Mouse (Mus musculus) cerebellum, adult 2 months (tissue): ENCODE results near the gene Rb1. TPM values are rescaled to one million over a fixed set of nuclear protein-coding genes. Genes with fewer than 3 reads are reported as not detected.

Source experiments
- DNase-seq, 2 experiments: peaks; one replicate each; pipeline ENCODE4 v3.0.0; 2021
- H3K27ac ChIP-seq: fragments of 200-500 bp; 2 replicates; pipeline ENCODE4 v1.5.1; 2012; ENCODE audit warnings: low read length, control low read depth, inconsistent platforms; ENCODE audit not compliant: insufficient read depth
- H3K27me3 ChIP-seq: fragments of 200-500 bp; 2 replicates; pipeline ENCODE4 v1.6.1; 2012; ENCODE audit warnings: inconsistent platforms, mild to moderate bottlenecking, low read length, moderate library complexity; ENCODE audit not compliant: control insufficient read depth, insufficient read depth
- H3K4me1 ChIP-seq: fragments of 200-500 bp; 2 replicates; pipeline ENCODE4 v1.6.1; 2011; ENCODE audit warnings: low read length; ENCODE audit not compliant: control insufficient read depth, insufficient read depth
- H3K4me3 ChIP-seq: fragments of 200-500 bp; replicated peaks from 2 replicates; pipeline ENCODE3; 2011; ENCODE audit warnings: mild to moderate bottlenecking, low read depth, low read length, control low read depth; ENCODE audit not compliant: insufficient read depth
- CTCF ChIP-seq: fragments of 200-500 bp; IDR thresholded peaks from 2 replicates; pipeline ENCODE4 v1.5.1; 2011; ENCODE audit warnings: low read depth, mild to moderate bottlenecking, control low read depth, low read length, moderate library complexity, borderline replicate concordance; ENCODE audit not compliant: insufficient read depth
- POLR2A ChIP-seq: fragments of 200-500 bp; IDR thresholded peaks from 2 replicates; pipeline ENCODE4 v1.6.1; 2011; ENCODE audit warnings: low read length, control low read depth, borderline replicate concordance; ENCODE audit not compliant: insufficient read depth
- WGBS: fragments of 180-500 bp; shearing (Covaris S2); methylation state at CpG from one replicate; pipeline ENCODE4 v1.1.7; 2018; 5-methylcytosine and 5-hydroxymethylcytosine counted together
- polyA plus RNA-seq: library from polyadenylated mRNA; depleted of rRNA; stranded (reverse); fragments of >200 nt; gene quantifications from 2 replicates; pipeline ENCODE4 v1.2.3, GENCODE M21; 2012

Gene Rb1
- polyA plus RNA-seq, 1 experiment, result 21.2 TPM

GRCm38 (mm10) chr14:73347302-73347701, 21.7 kb upstream of the Rb1 start:
- DNase-seq, result no peak
- no peak overlapping the region for H3K4me3 ChIP-seq
- TF ChIP-seq POLR2A, result no peak
- no peak for TF ChIP-seq CTCF
- no peaks in the 10 kb centered on the region for H3K27me3 ChIP-seq
- no peaks in the 10 kb centered on the region for H3K4me1 ChIP-seq
- WGBS, result 86% methylated on average over 9 of the region's 9 CpGs
- no peak overlapping the region for H3K27ac ChIP-seq

- no peaks in the 10 kb centered on the region for H3K4me1 ChIP-seq
- TF ChIP-seq CTCF, result peak; percentile 17; the same call in 1 of the 2 replicates
- TF ChIP-seq POLR2A, result no peak
- WGBS, result 50% methylated on average over 4 of the region's 4 CpGs
- H3K27ac ChIP-seq, result no peak overlapping the region
- H3K4me3 ChIP-seq, result no peak overlapping the region
- H3K27me3 ChIP-seq, result no peaks in the 10 kb centered on the region
- DNase-seq, result no peak
Measured at GRCm38 (mm10) chr14:73345614-73346013, 20.0 kb upstream of the Rb1 start.

GRCm38 (mm10) chr14:73340051-73340755, 14.6 kb upstream of the Rb1 start:
- no peaks in the 10 kb centered on the region for H3K27me3 ChIP-seq

DNA sequence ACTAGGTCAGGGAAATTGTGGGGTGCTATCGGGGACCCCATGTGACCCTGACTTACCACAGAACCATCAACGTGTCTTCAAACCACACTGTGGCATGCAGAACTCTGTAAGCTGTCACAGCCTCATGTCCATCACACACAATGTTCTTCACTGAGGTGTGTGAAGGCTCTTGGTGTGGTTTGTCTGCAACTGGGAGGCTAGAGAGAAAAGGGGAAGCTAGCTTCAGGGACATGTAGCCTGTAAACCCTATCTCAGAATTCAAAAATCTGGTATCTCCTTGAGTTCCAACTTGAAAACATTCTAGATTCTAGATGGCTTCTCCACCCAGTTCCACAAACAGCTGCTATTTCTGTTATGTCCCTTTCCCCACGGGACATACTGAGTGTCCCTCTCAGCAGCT, 14.0 kb upstream of the Rb1 start:
- WGBS, result 77% methylated on average over 3 of the region's 3 CpGs
- Histone ChIP-seq H3K27me3 (no peaks in the 10 kb centered on the region), H3K4me1 (no peaks in the 10 kb centered on the region), H3K27ac (no peak overlapping the region), H3K4me3 (no peak overlapping the region)
- DNase-seq, result no peak
- TF ChIP-seq CTCF (no peak), POLR2A (no peak)

More at GRCm38 (mm10) chr14:73340051-73340755, 14.6 kb upstream of the Rb1 start:
- Histone ChIP-seq H3K4me1 (no peaks in the 10 kb centered on the region), H3K4me3 (no peak overlapping the region), H3K27ac (no peak overlapping the region)
- 70% methylated on average over 6 of the region's 6 CpGs for WGBS
- TF ChIP-seq CTCF (no peak), POLR2A (no peak)
- no peak for DNase-seq

GRCm38 (mm10) chr14:73336316-73337080, 10.9 kb upstream of the Rb1 start:
- WGBS, result 78% methylated on average over 6 of the region's 6 CpGs
- no peaks in the 10 kb centered on the region for H3K4me1 ChIP-seq
- no peak for TF ChIP-seq CTCF
- TF ChIP-seq POLR2A, result no peak
- no peak overlapping the region for H3K4me3 ChIP-seq
- DNase-seq, result no peak
- no peak overlapping the region for H3K27ac ChIP-seq
- no peaks in the 10 kb centered on the region for H3K27me3 ChIP-seq

DNA sequence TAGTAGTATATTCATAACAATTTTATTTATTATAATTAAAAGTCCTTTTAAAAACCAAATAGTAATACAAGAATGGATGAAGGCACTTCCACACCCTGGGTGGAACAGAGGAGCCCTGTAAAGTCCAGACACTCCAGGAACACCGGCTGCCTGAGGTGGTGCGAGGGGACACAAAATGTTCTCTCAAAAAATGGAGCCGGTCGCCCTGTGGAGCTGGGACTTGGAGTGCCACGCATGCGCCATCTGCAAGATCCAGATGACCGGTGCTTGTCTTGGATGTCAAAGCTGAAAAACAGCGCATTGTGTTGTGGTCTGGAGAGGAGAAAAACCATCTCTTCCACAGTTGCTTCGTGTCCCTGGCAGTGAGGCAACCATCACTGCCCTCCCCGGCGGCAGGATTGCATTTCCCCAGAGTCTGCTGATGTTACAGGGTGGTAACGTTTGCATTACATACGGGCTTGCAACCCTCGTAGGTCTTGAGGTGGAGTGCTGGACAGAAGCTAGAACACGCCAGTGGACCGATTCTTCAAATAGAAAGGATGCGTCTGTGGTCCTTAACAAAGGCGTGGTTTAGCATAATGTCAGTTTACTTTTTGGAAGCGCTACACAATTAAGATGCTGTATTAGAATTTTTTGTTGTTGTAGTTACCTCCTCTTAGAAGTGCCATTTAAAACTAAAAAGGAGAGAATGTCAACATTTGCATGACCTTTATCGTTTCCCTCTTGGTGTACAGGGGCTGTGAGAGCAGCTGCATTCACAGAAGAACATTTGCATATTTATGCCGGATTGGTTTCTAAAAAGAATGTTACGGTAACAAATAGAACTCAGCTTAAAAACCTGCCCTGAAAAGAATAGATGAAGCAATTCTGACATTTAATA, 9.5 kb upstream of the Rb1 start:
- Histone ChIP-seq H3K27ac (no peak overlapping the region), H3K4me1 (no peaks in the 10 kb centered on the region), H3K4me3 (no peak overlapping the region), H3K27me3 (no peaks in the 10 kb centered on the region)
- TF ChIP-seq POLR2A, result no peak
- TF ChIP-seq CTCF, result no peak
- 77% methylated on average over 22 of the region's 22 CpGs for WGBS
- no peak for DNase-seq

DNA sequence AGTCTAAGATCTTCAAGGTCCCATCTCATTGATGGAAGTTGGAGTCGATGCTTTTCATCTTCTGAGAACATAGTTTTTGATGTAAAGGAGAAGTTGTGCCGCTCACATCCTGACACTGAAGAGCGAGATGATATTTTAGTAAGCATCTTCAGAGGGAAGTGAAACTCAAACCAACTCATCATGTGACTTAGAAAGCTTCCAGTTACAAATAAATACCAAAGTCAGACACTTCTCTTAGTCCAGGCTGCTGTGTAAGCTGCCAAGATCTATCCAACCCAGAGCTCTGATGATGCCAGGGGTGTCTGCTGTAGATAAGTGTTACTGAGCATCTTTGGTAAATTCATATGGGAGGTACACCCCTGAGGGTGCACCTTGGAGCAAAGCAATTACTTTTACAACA, 8.3 kb upstream of the Rb1 start:
- no peak for DNase-seq
- TF ChIP-seq POLR2A (no peak), CTCF (no peak)
- Histone ChIP-seq H3K4me3 (no peak overlapping the region), H3K27ac (no peak overlapping the region), H3K27me3 (no peaks in the 10 kb centered on the region), H3K4me1 (no peaks in the 10 kb centered on the region)
- 94% methylated on average over 3 of the region's 3 CpGs for WGBS
